Comparison of ENCODE assay signal across 10 mouse cellular contexts in genomic region chr7:126284865-126285264, GRCm38 (mm10). TPM values are rescaled to one million over a fixed set of nuclear protein-coding genes. Genes with fewer than 3 reads are reported as not detected.
DNase-seq lines count a peak whose midpoint lies in the region; ATAC-seq lines count a peak whose summit lies in the region.
"Had no signal": no experiment of that assay in that cellular context is flagged by ENCODE, and none has a peak within 500 bp of the region (broad histone marks: within the 10 kb centered on the region; RNA-seq: fewer than 3 reads in every experiment).

No protein-coding gene starts in this region.

- no peak overlapping the region for H3K27ac ChIP-seq in midbrain, embryonic 13.5 days
- no peak overlapping the region for H3K27ac ChIP-seq in midbrain, embryonic 15.5 days
- peak overlapping the region; percentile 51 for H3K27ac ChIP-seq in macrophage
- no peak overlapping the region for H3K27ac ChIP-seq in midbrain, embryonic 10.5 days (replicated peaks)
- H3K27ac ChIP-seq: embryonic facial prominence, embryonic 15.5 days had no signal

- 69% methylated on average over 4 of the region's 4 CpGs for WGBS in midbrain, embryonic 13.5 days
- 73% methylated on average over 4 of the region's 4 CpGs for WGBS in midbrain, embryonic 15.5 days
- 54% methylated on average over 4 of the region's 4 CpGs for WGBS in macrophage (ENCODE audit: missing documents)
- WGBS in midbrain, embryonic 10.5 days: 83% methylated on average over 4 of the region's 4 CpGs

- H3K4me3 ChIP-seq in midbrain, embryonic 13.5 days (replicated peaks): no peak overlapping the region
- no peak overlapping the region for H3K4me3 ChIP-seq in midbrain, embryonic 15.5 days
- H3K4me3 ChIP-seq in macrophage (ENCODE audit: inconsistent target): no peak overlapping the region
- no peak overlapping the region for H3K4me3 ChIP-seq in midbrain, embryonic 10.5 days
- H3K4me3 ChIP-seq: embryonic facial prominence, embryonic 15.5 days had no signal

- ATAC-seq in cerebellum, adult (ENCODE audit: insufficient number of reproducible peaks, low FRiP score, low TSS enrichment): no peak
- no peak for ATAC-seq in midbrain, embryonic 13.5 days
- ATAC-seq in midbrain, embryonic 15.5 days (replicated peaks): no peak

- DNase-seq in cerebellum, adult 11-12 months: peak; percentile 60
- peak; percentile 41 for DNase-seq in heart, adult 8-10 months (ENCODE audit: low spot score)
- DNase-seq in thymus, postnatal 25 days: peak; percentile 69
- no peak for DNase-seq in midbrain, embryonic 10.5 days (ENCODE audit: low spot score)

- H3K36me3 ChIP-seq in midbrain, embryonic 13.5 days: peaks cover 80% of the 10 kb centered on the region
- peaks cover 19% of the 10 kb centered on the region for H3K36me3 ChIP-seq in midbrain, embryonic 15.5 days (replicated peaks)
- no peaks in the 10 kb centered on the region for H3K36me3 ChIP-seq in macrophage (ENCODE audit: inconsistent target)
- H3K36me3 ChIP-seq in midbrain, embryonic 10.5 days: peaks cover 96% of the 10 kb centered on the region

- no peaks in the 10 kb centered on the region for H3K27me3 ChIP-seq in midbrain, embryonic 13.5 days
- H3K27me3 ChIP-seq in midbrain, embryonic 15.5 days (replicated peaks): no peaks in the 10 kb centered on the region
- H3K27me3 ChIP-seq in midbrain, embryonic 10.5 days (ENCODE audit: low read depth, poor library complexity, severe bottlenecking): no peaks in the 10 kb centered on the region
- H3K27me3 ChIP-seq: CH12.LX; embryonic facial prominence, embryonic 15.5 days had no signal

- H3K4me2 ChIP-seq in midbrain, embryonic 13.5 days (replicated peaks): 0 out of 2 replicates have a peak overlapping the region, but pooled peaks have one; percentile 7
- H3K4me2 ChIP-seq in midbrain, embryonic 15.5 days: no peak overlapping the region
- H3K4me2 ChIP-seq: embryonic facial prominence, embryonic 15.5 days had no signal

- peaks cover 94% of the 10 kb centered on the region for H3K4me1 ChIP-seq in midbrain, embryonic 13.5 days (replicated peaks)
- H3K4me1 ChIP-seq in midbrain, embryonic 15.5 days: peaks cover 78% of the 10 kb centered on the region
- H3K4me1 ChIP-seq in midbrain, embryonic 10.5 days: peaks cover 31% of the 10 kb centered on the region

- H3K79me2 ChIP-seq in macrophage (ENCODE audit: inconsistent target): no peaks in the 10 kb centered on the region

- no peak overlapping the region for H3K9ac ChIP-seq in midbrain, embryonic 13.5 days (replicated peaks)
- no peak overlapping the region for H3K9ac ChIP-seq in midbrain, embryonic 15.5 days
- H3K9ac ChIP-seq: embryonic facial prominence, embryonic 15.5 days had no signal

- H3K9me3 ChIP-seq in midbrain, embryonic 13.5 days: no peaks in the 10 kb centered on the region
- H3K9me3 ChIP-seq in midbrain, embryonic 15.5 days: no peaks in the 10 kb centered on the region
- H3K9me3 ChIP-seq in midbrain, embryonic 10.5 days (replicated peaks): no peaks in the 10 kb centered on the region
- H3K9me3 ChIP-seq: embryonic facial prominence, embryonic 15.5 days had no signal

RNA-seq across cellular contexts. Expression of gene Sbk1, which starts 12.4 kb away (rescaled TPM):
- 238 and 300 TPM in 2 replicates for polyA plus RNA-seq in midbrain, embryonic 13.5 days (2015; fragmentation: Nextera tagmentation; extraction: Ambion mirVana)
- 333 and 359 TPM in 2 replicates for polyA plus RNA-seq in midbrain, embryonic 15.5 days (2015; fragmentation: Nextera tagmentation; extraction: Ambion mirVana)
- 10 to 100 TPM; 73.6 to 99.4 (median 84.5) TPM for total RNA-seq in heart, adult 8-10 months (2022)
- 1 to 10 TPM in 6 of 26 experiments, under 1 TPM in 8, not detected in 12; 0.15 to 2.2 (median 0.70) TPM for total RNA-seq in macrophage (2018; cell fraction: chromatin; rRNA removed)
- 1 to 10 TPM in 20 of 26 experiments, under 1 TPM in 6; 0.50 to 3.4 (median 1.3) TPM for total RNA-seq in macrophage (2018; cell fraction: cytosol; rRNA removed)
- total RNA-seq in macrophage (2018; cell fraction: nucleus; rRNA removed): 1 to 10 TPM in 12 of 26 experiments, under 1 TPM in 14; 0.29 to 3.8 (median 0.92) TPM
- polyA plus RNA-seq in macrophage (2018): 1.9 to 3.7 TPM (median 2.3 TPM) in 3 replicates
- 91.5 and 129 TPM in 2 replicates for polyA plus RNA-seq in midbrain, embryonic 10.5 days (2016; fragmentation: Nextera tagmentation; extraction: Ambion mirVana)

Comparison
In these comparisons a context has a peak if more than half of its experiments do, and no peak if none do; other contexts are left out.
1. RNA of gene Sbk1, which starts 12.4 kb away (polyA plus RNA-seq): 333 to 359 TPM in midbrain, embryonic 15.5 days, 238 to 300 TPM in midbrain, embryonic 13.5 days and 91.5 to 129 TPM in midbrain, embryonic 10.5 days; 1.9 to 3.7 TPM in macrophage; every median in the first group is over 10 times any median in the second.